Mouse (Mus musculus) hindlimb bud, embryonic 11.5 days (tissue): Measurements from ENCODE around the gene Cavin4.
A peak's percentile ranks its signal among the peaks of the same experiment; 100 is the strongest.
"Not testable (repeated sequence)": the region's sequence is repeated elsewhere in the genome, so short reads cannot be mapped to it uniquely, and the experiment has no call there.

Experiments
- DNase-seq: peaks from one replicate; pipeline ENCODE4 v3.0.0-alpha.2; 2012; ENCODE audit warnings: low read depth, low spot score; ENCODE audit errors: extremely low spot score

Cavin4 gene

GRCm38 (mm10) chr4:48667279-48667678, 4.0 kb downstream of the Cavin4 start:
- no peak for DNase-seq

- no peak for DNase-seq
These were observed 9.6 kb downstream of the Cavin4 start for GRCm38 (mm10) chr4:48672915-48673314.

- no peak for DNase-seq
These were observed 11.1 kb downstream of the Cavin4 start for GRCm38 (mm10) chr4:48674412-48674811.

- no peak for DNase-seq
These were observed 13.4 kb downstream of the Cavin4 start for GRCm38 (mm10) chr4:48676570-48677185.

- no peak for DNase-seq
These were observed 14.0 kb downstream of the Cavin4 start for GRCm38 (mm10) chr4:48677276-48677675.

GRCm38 (mm10) chr4:48677812-48678211, 14.5 kb downstream of the Cavin4 start:
- DNase-seq, result no peak

- no peak for DNase-seq
These were observed 15.5 kb downstream of the Cavin4 start for GRCm38 (mm10) chr4:48678793-48679192.

GRCm38 (mm10) chr4:48679728-48680127, 16.4 kb downstream of the Cavin4 start:
- DNase-seq, result not testable (repeated sequence)

GRCm38 (mm10) chr4:48680214-48680613, 16.9 kb downstream of the Cavin4 start:
- no peak for DNase-seq

GRCm38 (mm10) chr4:48680648-48681343, 17.5 kb downstream of the Cavin4 start:
- DNase-seq, result peak; percentile 79

GRCm38 (mm10) chr4:48683126-48683525, 19.8 kb downstream of the Cavin4 start:
- DNase-seq, result no peak

- not testable (repeated sequence) for DNase-seq
These were observed 20.4 kb downstream of the Cavin4 start for GRCm38 (mm10) chr4:48683633-48684209.

- no peak for DNase-seq
These were observed 21.4 kb downstream of the Cavin4 start for GRCm38 (mm10) chr4:48684593-48685187.

GRCm38 (mm10) chr4:48688148-48688547, 24.8 kb downstream of the Cavin4 start:
- DNase-seq, result no peak

- no peak for DNase-seq
These were observed 27.3 kb downstream of the Cavin4 start for GRCm38 (mm10) chr4:48690640-48691039.

- peak; percentile 49 for DNase-seq
These were observed 28.6 kb downstream of the Cavin4 start for GRCm38 (mm10) chr4:48691793-48692437.

- DNase-seq, result no peak
These were observed 29.5 kb downstream of the Cavin4 start for GRCm38 (mm10) chr4:48692736-48693292.

- DNase-seq, result no peak
These were observed 33.4 kb downstream of the Cavin4 start for GRCm38 (mm10) chr4:48696706-48697105.

GRCm38 (mm10) chr4:48697302-48697701, 34.0 kb downstream of the Cavin4 start:
- DNase-seq, result no peak

GRCm38 (mm10) chr4:48715865-48716650, 52.7 kb downstream of the Cavin4 start:
- DNase-seq, result no peak
